Mouse (Mus musculus): ENCODE results near the gene Psd4.

- no peak for TF ChIP-seq CTCF (IDR thresholded peaks at IDR 0.05; ENCODE audit: borderline replicate concordance, insufficient read depth, low read length)
- no peak for TF ChIP-seq POLR2A (IDR thresholded peaks at IDR 0.05; ENCODE audit: low read depth, low read length)
Measured at GRCm38 (mm10) chr2:24417564-24417963, 50.2 kb downstream of the Psd4 start.

Data from embryonic fibroblast, embryonic 13.5 days (primary cell).